Mouse (Mus musculus): Measurements from ENCODE around the gene Zmynd8. TPM values are rescaled to one million over a fixed set of nuclear protein-coding genes. Genes with fewer than 3 reads are reported as not detected.

The Zmynd8 gene
- polyA plus RNA-seq, 1 experiment: 85.5 TPM

GRCm38 (mm10) chr2:165821671-165822070, 77.1 kb downstream of the Zmynd8 start:
- H3K4me1 ChIP-seq (ENCODE audit: control insufficient read depth, insufficient read depth, low read length): peaks cover 44% of the 10 kb centered on the region
- H3K4me3 ChIP-seq (replicated peaks; ENCODE audit: insufficient read depth, low read depth, low read length): no peak overlapping the region
- H3K27ac ChIP-seq (ENCODE audit: insufficient read depth, low read length): no peak overlapping the region
- H3K27me3 ChIP-seq (ENCODE audit: control insufficient read depth, insufficient read depth, low read length): no peaks in the 10 kb centered on the region
- DNase-seq: no peak
- WGBS: 75% methylated on average over 12 of the region's 12 CpGs
- TF ChIP-seq CTCF (IDR thresholded peaks at IDR 0.05; ENCODE audit: borderline replicate concordance, insufficient read depth, low read depth, low read length) (no peak), POLR2A (IDR thresholded peaks at IDR 0.05; ENCODE audit: borderline replicate concordance, insufficient read depth, low read length) (no peak)

- TF ChIP-seq CTCF (IDR thresholded peaks at IDR 0.05; ENCODE audit: borderline replicate concordance, insufficient read depth, low read depth, low read length) (no peak), POLR2A (IDR thresholded peaks at IDR 0.05; ENCODE audit: borderline replicate concordance, insufficient read depth, low read length) (no peak)
- H3K27ac ChIP-seq (ENCODE audit: insufficient read depth, low read length): no peak overlapping the region
- WGBS: 43% methylated on average over 15 of the region's 15 CpGs
- DNase-seq: no peak
- H3K27me3 ChIP-seq (ENCODE audit: control insufficient read depth, insufficient read depth, low read length): no peaks in the 10 kb centered on the region
- H3K4me3 ChIP-seq (replicated peaks; ENCODE audit: insufficient read depth, low read depth, low read length): no peak overlapping the region
- peaks cover 33% of the 10 kb centered on the region for H3K4me1 ChIP-seq (ENCODE audit: control insufficient read depth, insufficient read depth, low read length)
These were observed 78.2 kb downstream of the Zmynd8 start for GRCm38 (mm10) chr2:165820504-165821095.

- no peak overlapping the region for H3K27ac ChIP-seq (ENCODE audit: insufficient read depth, low read length)
- H3K27me3 ChIP-seq (ENCODE audit: control insufficient read depth, insufficient read depth, low read length): no peaks in the 10 kb centered on the region
- 75% methylated on average over 3 of the region's 3 CpGs for WGBS
- H3K4me3 ChIP-seq (replicated peaks; ENCODE audit: insufficient read depth, low read depth, low read length): no peak overlapping the region
- H3K4me1 ChIP-seq (ENCODE audit: control insufficient read depth, insufficient read depth, low read length): peaks cover 28% of the 10 kb centered on the region
- no peak for DNase-seq
- TF ChIP-seq CTCF (IDR thresholded peaks at IDR 0.05; ENCODE audit: borderline replicate concordance, insufficient read depth, low read depth, low read length): no peak
- no peak for TF ChIP-seq POLR2A (IDR thresholded peaks at IDR 0.05; ENCODE audit: borderline replicate concordance, insufficient read depth, low read length)
These were observed 78.7 kb downstream of the Zmynd8 start for GRCm38 (mm10) chr2:165820073-165820472.

- 53% methylated on average over 10 of the region's 10 CpGs for WGBS
- no peaks in the 10 kb centered on the region for H3K27me3 ChIP-seq (ENCODE audit: control insufficient read depth, insufficient read depth, low read length)
- no peak overlapping the region for H3K27ac ChIP-seq (ENCODE audit: insufficient read depth, low read length)
- peaks cover 21% of the 10 kb centered on the region for H3K4me1 ChIP-seq (ENCODE audit: control insufficient read depth, insufficient read depth, low read length)
- peak; percentile 77 to 78 for DNase-seq
- no peak overlapping the region for H3K4me3 ChIP-seq (replicated peaks; ENCODE audit: insufficient read depth, low read depth, low read length)
- TF ChIP-seq CTCF (IDR thresholded peaks at IDR 0.05; ENCODE audit: borderline replicate concordance, insufficient read depth, low read depth, low read length): peak; percentile 90
- no peak for TF ChIP-seq POLR2A (IDR thresholded peaks at IDR 0.05; ENCODE audit: borderline replicate concordance, insufficient read depth, low read length)
These were observed 79.5 kb downstream of the Zmynd8 start for GRCm38 (mm10) chr2:165818985-165819948.

GRCm38 (mm10) chr2:165818570-165818969, 80.2 kb downstream of the Zmynd8 start:
- TF ChIP-seq POLR2A (IDR thresholded peaks at IDR 0.05; ENCODE audit: borderline replicate concordance, insufficient read depth, low read length) (no peak), CTCF (IDR thresholded peaks at IDR 0.05; ENCODE audit: borderline replicate concordance, insufficient read depth, low read depth, low read length) (no peak)
- Histone ChIP-seq H3K4me1 (ENCODE audit: control insufficient read depth, insufficient read depth, low read length) (peaks cover 21% of the 10 kb centered on the region), H3K27ac (ENCODE audit: insufficient read depth, low read length) (no peak overlapping the region), H3K4me3 (replicated peaks; ENCODE audit: insufficient read depth, low read depth, low read length) (no peak overlapping the region), H3K27me3 (ENCODE audit: control insufficient read depth, insufficient read depth, low read length) (no peaks in the 10 kb centered on the region)
- 76% methylated on average over 6 of the region's 6 CpGs for WGBS
- DNase-seq: no peak

GRCm38 (mm10) chr2:165817437-165817836, 81.4 kb downstream of the Zmynd8 start:
- TF ChIP-seq POLR2A (IDR thresholded peaks at IDR 0.05; ENCODE audit: borderline replicate concordance, insufficient read depth, low read length) (no peak), CTCF (IDR thresholded peaks at IDR 0.05; ENCODE audit: borderline replicate concordance, insufficient read depth, low read depth, low read length) (no peak)
- DNase-seq: no peak
- WGBS: 58% methylated on average over 10 of the region's 10 CpGs
- H3K4me3 ChIP-seq (replicated peaks; ENCODE audit: insufficient read depth, low read depth, low read length): no peak overlapping the region
- no peaks in the 10 kb centered on the region for H3K27me3 ChIP-seq (ENCODE audit: control insufficient read depth, insufficient read depth, low read length)
- peaks cover 18% of the 10 kb centered on the region for H3K4me1 ChIP-seq (ENCODE audit: control insufficient read depth, insufficient read depth, low read length)
- H3K27ac ChIP-seq (ENCODE audit: insufficient read depth, low read length): no peak overlapping the region

- DNase-seq: no peak
- no peak overlapping the region for H3K27ac ChIP-seq (ENCODE audit: insufficient read depth, low read length)
- no peak for TF ChIP-seq CTCF (IDR thresholded peaks at IDR 0.05; ENCODE audit: borderline replicate concordance, insufficient read depth, low read depth, low read length)
- no peaks in the 10 kb centered on the region for H3K27me3 ChIP-seq (ENCODE audit: control insufficient read depth, insufficient read depth, low read length)
- 81% methylated on average over 25 of the region's 28 CpGs for WGBS
- H3K4me3 ChIP-seq (replicated peaks; ENCODE audit: insufficient read depth, low read depth, low read length): no peak overlapping the region
- peaks cover 7% of the 10 kb centered on the region for H3K4me1 ChIP-seq (ENCODE audit: control insufficient read depth, insufficient read depth, low read length)
These were observed 83.5 kb downstream of the Zmynd8 start for GRCm38 (mm10) chr2:165815103-165815880.
